Mouse (Mus musculus) embryonic facial prominence, embryonic 15.5 days (tissue): ENCODE results near the gene Rusc2. TPM values are rescaled to one million over a fixed set of nuclear protein-coding genes. Genes with fewer than 3 reads are reported as not detected.

ENCODE experiments used
- ATAC-seq: fragments of 200-750 bp; cut with Nextera tagmentation; 2 replicates; pipeline ENCODE4 v1.8.0; 2017; ENCODE audit warnings: low read depth, moderate TSS enrichment; ENCODE audit not compliant: insufficient number of reproducible peaks, low FRiP score, low TSS enrichment
- H3K27ac ChIP-seq: fragments of 300-500 bp; sonication (generic); replicated peaks from 2 replicates; pipeline ENCODE4 v1.5.1; 2015; ENCODE audit warnings: mild to moderate bottlenecking, inconsistent platforms
- H3K27me3 ChIP-seq: fragments of 300-500 bp; sonication (generic); 2 replicates; pipeline ENCODE4 v1.6.1; 2015; ENCODE audit warnings: inconsistent platforms
- H3K36me3 ChIP-seq: fragments of 300-500 bp; sonication (generic); 2 replicates; pipeline ENCODE4 v1.6.1; 2015; ENCODE audit warnings: mild to moderate bottlenecking, inconsistent platforms
- H3K4me1 ChIP-seq: fragments of 300-500 bp; sonication (generic); 2 replicates; pipeline ENCODE4 v1.6.1; 2015; ENCODE audit warnings: inconsistent platforms
- H3K4me2 ChIP-seq: fragments of 300-500 bp; sonication (generic); replicated peaks from 2 replicates; pipeline ENCODE4 v1.6.1; 2015; ENCODE audit warnings: mild to moderate bottlenecking, inconsistent platforms
- H3K4me3 ChIP-seq: fragments of 300-500 bp; sonication (generic); replicated peaks from 2 replicates; pipeline ENCODE4 v1.5.1; 2015; ENCODE audit warnings: mild to moderate bottlenecking, inconsistent platforms
- H3K9ac ChIP-seq: fragments of 300-500 bp; sonication (generic); 2 replicates; pipeline ENCODE4 v1.6.1; 2015; ENCODE audit warnings: inconsistent platforms
- H3K9me3 ChIP-seq: fragments of 300-500 bp; sonication (generic); replicated peaks from 2 replicates; pipeline ENCODE4 v1.6.1; 2016; ENCODE audit warnings: inconsistent platforms
- WGBS: fragments of 180-500 bp; shearing (Covaris S2); methylation state at CpG from one replicate; pipeline ENCODE4 v1.1.7; 2015; 5-methylcytosine and 5-hydroxymethylcytosine counted together
- polyA plus RNA-seq: library from polyadenylated mRNA; unstranded; fragments of >200 nt; fragmentation: Nextera tagmentation; extraction: Ambion mirVana; gene quantifications from 2 replicates; pipeline ENCODE4 v1.2.1, GENCODE M21; 2015

Gene Rusc2
- polyA plus RNA-seq, 1 experiment from 2014 or later: 18.2 TPM

DNA sequence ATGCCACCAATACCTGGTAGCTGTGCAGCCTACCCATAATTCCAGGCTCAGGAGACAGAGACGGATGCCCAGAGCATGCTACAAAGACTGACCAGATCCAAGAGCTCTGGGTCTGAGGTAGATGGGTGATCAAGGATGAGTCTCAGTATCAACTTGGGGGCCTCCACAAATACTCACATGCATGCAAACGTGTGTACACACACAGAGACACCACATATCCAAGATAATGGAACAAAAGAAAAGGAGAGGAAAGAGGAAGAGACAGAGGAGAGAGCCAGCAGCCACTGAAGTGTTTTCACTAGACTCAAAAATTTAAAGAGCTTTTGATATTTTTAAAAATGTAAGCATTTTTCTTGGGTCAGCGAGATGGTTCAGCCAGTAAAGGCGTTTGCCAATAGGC, 36.7 kb downstream of the Rusc2 start:
- no peak for ATAC-seq
- 60% methylated on average over 4 of the region's 4 CpGs for WGBS
- Histone ChIP-seq H3K9ac (no peak overlapping the region), H3K4me1 (peaks cover 13% of the 10 kb centered on the region), H3K36me3 (peaks cover 56% of the 10 kb centered on the region), H3K9me3 (no peaks in the 10 kb centered on the region), H3K4me3 (no peak overlapping the region), H3K4me2 (no peak overlapping the region), H3K27ac (no peak overlapping the region), H3K27me3 (no peaks in the 10 kb centered on the region)

DNA sequence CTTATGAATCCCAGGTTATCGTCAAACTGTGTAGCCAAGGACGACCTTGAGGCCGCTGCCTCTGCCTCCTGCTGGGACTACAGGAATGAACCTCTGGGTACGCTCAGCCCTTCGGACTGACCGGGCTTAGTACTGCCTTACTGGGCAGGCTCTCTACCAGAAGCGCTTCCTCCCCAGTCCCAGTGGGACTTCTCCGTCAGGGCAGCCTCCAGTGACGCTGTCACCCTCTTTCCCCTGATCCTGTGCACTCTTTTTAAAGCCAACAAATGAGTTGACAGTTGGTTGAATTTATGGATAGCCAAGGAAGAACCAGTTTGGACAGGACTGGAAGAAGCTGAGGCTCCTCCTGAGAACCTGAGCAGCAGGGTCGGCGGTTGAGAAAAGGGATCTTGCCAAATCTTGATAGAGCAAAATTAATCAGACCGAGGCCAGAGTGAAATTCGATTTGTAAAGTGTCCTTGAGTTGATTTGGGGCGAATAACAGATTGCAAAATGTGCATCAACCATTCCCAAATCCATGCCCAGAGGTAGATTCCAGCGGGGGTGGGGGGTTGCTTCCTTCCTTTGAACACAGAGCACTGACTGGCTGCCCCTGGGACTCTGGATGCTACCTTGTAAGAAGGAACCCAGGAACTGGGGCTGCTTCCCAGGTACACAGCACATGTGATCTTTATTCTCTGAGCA, 37.3 kb downstream of the Rusc2 start:
- H3K9ac ChIP-seq: no peak overlapping the region
- H3K9me3 ChIP-seq: no peaks in the 10 kb centered on the region
- H3K4me3 ChIP-seq: no peak overlapping the region
- 0 out of 2 replicates have a peak overlapping the region, but pooled peaks have one; percentile 30 for H3K27ac ChIP-seq
- H3K4me1 ChIP-seq: peaks cover 13% of the 10 kb centered on the region
- H3K27me3 ChIP-seq: peaks cover 4% of the 10 kb centered on the region; the same call in 1 of the 2 replicates
- no peak overlapping the region for H3K4me2 ChIP-seq
- H3K36me3 ChIP-seq: peaks cover 61% of the 10 kb centered on the region
- WGBS: 50% methylated on average over 15 of the region's 15 CpGs
- no peak for ATAC-seq

DNA sequence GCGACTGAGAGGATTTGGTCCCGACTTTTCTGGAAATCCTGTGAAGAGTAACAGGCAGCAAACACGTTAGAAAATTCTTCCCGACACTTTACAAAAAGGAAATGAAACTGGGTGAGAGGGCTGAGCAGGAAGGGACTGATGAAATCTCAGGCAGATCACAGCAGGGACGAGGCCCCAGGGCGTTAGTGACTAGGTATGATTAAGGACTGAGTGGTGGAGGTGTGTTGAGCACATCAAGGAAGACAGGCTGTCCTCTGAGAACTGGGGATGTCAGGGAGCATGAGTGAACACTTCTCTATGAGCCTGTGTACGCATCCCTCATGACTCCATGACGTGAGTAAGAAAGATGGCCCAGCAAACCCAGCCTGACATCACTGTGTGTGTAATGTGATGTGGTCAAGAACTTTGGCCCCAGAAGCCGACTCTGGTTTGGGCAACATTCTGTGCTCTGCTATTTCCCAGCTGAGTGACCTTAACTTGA, 38.1 kb downstream of the Rusc2 start:
- Histone ChIP-seq H3K4me1 (peaks cover 13% of the 10 kb centered on the region), H3K4me2 (no peak overlapping the region), H3K27ac (0 out of 2 replicates have a peak overlapping the region, but pooled peaks have one; percentile 9), H3K4me3 (no peak overlapping the region), H3K36me3 (peaks cover 62% of the 10 kb centered on the region), H3K9me3 (no peaks in the 10 kb centered on the region), H3K9ac (no peak overlapping the region), H3K27me3 (peaks cover 5% of the 10 kb centered on the region; the same call in 1 of the 2 replicates)
- 57% methylated on average over 9 of the region's 9 CpGs for WGBS
- no peak for ATAC-seq

DNA sequence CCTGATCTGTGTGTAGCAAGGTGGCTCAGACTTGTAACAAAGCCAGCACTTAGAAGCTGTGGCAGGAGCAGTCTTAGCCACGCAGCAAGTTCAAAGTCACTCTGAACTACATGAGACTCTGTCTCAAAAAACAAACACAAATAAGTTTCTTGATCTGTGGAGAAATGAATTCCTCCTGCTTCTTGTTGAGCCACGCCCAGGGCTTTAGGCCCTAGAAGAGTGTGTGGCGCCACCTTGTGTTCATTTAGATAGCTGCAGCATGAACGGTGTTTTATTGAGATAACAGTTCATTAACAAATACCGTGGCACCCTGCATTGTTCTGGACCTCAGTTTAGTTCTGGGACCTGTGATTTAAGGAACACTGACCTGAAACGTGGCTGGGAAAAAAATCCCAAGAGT, 38.5 kb downstream of the Rusc2 start:
- H3K27me3 ChIP-seq: peaks cover 10% of the 10 kb centered on the region; the same call in 1 of the 2 replicates
- no peak overlapping the region for H3K9ac ChIP-seq
- no peak overlapping the region for H3K4me3 ChIP-seq
- H3K9me3 ChIP-seq: no peaks in the 10 kb centered on the region
- H3K4me1 ChIP-seq: peaks cover 15% of the 10 kb centered on the region
- H3K27ac ChIP-seq: 0 out of 2 replicates have a peak overlapping the region, but pooled peaks have one; percentile 9
- H3K4me2 ChIP-seq: no peak overlapping the region
- peaks cover 62% of the 10 kb centered on the region for H3K36me3 ChIP-seq
- ATAC-seq: no peak
- WGBS: 6% methylated on average over 6 of the region's 6 CpGs

DNA sequence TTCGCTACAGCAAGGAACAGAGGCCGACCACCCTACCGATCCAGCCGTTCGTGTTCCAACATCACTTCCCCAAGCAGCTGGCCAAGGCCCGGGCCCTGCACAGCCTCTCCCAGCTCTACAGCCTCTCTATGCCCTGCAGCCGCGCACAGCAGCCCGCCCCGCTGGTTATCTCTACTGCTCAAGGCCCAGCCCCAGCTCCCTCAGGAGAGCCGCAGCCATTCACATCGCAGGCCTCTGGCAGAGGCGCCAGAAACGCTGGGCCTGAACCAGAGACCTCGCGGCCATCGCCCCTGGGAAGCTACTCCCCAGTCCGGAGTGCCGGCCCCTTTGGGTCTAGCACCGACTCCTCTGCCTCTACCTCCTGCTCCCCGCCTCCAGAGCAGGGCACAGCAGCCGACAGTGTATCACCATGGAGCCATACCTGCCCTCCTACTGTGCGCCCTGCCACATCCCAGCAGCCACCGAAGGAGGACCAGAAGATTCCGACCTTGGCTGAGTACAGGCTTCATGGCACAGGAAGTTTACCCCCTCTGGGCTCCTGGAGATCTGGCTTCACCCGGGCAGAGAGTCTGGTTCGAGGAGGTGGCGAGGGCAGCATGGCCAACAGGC, 40.0 kb downstream of the Rusc2 start:
- Histone ChIP-seq H3K9me3 (no peaks in the 10 kb centered on the region), H3K27me3 (peaks cover 24% of the 10 kb centered on the region), H3K4me1 (peaks cover 21% of the 10 kb centered on the region), H3K27ac (no peak overlapping the region), H3K9ac (no peak overlapping the region), H3K4me3 (no peak overlapping the region), H3K4me2 (no peak overlapping the region), H3K36me3 (peaks cover 62% of the 10 kb centered on the region)
- WGBS: 79% methylated on average over 28 of the region's 28 CpGs
- ATAC-seq: 0 out of 2 replicates have a peak, but pooled peaks have one; percentile 5

DNA sequence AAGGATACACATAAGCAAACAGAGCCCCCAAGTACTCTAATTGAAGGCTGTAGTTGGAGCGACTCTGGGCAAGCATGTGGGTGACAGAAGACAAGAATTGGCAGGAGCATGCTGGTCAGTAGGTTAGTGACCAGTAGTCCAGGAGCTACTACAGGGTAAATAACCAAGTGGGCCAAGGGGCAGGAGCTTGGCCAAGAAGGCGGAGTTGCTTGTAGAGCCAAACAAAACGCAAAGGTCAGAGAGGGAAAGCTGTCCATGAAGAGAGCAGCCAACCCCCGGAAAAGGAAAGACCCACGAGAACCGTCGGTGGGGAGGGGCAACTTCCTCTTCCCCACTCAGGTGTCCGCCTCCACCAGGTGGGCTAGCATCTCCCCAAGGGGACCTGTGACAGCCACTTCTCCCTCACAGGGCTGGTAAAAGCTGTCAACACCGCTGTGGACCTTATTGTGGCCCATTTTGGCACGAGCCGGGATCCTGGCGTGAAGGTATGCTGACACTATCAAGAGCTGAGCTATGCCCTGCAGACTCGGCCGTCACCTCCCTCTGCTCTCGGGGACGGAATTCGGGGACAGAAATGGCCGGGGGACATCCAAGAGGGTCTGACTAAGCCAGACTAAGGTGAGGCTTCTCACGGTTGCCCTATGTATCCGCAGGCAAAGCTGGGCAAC, 41.6 kb downstream of the Rusc2 start:
- ATAC-seq: no peak
- H3K4me1 ChIP-seq: peaks cover 35% of the 10 kb centered on the region
- 88% methylated on average over 20 of the region's 20 CpGs for WGBS
- H3K27ac ChIP-seq: no peak overlapping the region
- H3K27me3 ChIP-seq: peaks cover 40% of the 10 kb centered on the region
- H3K9ac ChIP-seq: no peak overlapping the region
- H3K4me2 ChIP-seq: no peak overlapping the region
- no peak overlapping the region for H3K4me3 ChIP-seq
- H3K9me3 ChIP-seq: no peaks in the 10 kb centered on the region
- peaks cover 56% of the 10 kb centered on the region for H3K36me3 ChIP-seq

DNA sequence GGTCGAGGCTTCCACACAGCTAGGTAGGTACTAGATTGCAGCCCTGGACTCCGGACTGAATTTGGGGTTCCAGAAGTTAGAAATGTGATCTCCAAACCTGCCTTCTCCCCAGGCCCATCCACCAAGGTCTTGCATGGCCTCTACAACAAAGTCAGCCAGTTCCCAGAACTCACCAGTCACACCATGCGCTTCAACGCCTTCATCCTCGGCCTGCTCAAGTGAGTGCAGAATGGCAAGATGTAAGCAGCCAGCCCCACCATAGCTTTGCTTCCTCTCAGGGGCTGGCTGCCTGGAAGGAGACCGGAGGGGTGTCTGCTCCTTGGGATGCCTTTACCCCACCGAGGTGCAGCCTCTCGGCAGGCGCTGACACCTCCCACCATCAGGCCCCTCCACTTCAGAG, 42.3 kb downstream of the Rusc2 start:
- Histone ChIP-seq H3K4me1 (peaks cover 38% of the 10 kb centered on the region), H3K4me2 (no peak overlapping the region), H3K27me3 (peaks cover 45% of the 10 kb centered on the region), H3K9ac (no peak overlapping the region), H3K27ac (no peak overlapping the region), H3K4me3 (no peak overlapping the region), H3K36me3 (peaks cover 56% of the 10 kb centered on the region), H3K9me3 (no peaks in the 10 kb centered on the region)
- no peak for ATAC-seq
- WGBS: 86% methylated on average over 9 of the region's 9 CpGs

DNA sequence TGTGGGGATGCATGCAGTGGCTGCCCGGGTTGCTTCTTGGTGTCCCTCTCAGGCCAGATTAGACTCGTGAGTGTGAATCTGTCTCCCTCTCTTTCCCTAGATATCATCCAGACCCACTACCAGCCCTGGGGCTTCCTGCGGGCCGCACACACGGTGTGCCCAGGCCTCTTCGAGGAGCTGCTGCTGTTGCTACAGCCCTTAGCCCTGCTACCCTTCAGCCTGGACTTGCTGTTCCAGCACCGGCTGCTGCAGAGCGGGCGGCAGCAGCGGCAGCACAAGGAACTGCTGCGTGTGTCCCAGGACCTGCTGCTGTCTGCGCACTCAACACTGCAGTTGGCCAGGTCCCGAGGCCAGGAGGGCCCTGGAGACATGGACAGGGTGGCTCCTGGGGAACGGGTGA, 43.4 kb downstream of the Rusc2 start:
- H3K27me3 ChIP-seq: peaks cover 45% of the 10 kb centered on the region
- 34% methylated on average over 14 of the region's 14 CpGs for WGBS
- peaks cover 56% of the 10 kb centered on the region for H3K36me3 ChIP-seq
- no peak overlapping the region for H3K27ac ChIP-seq
- peak overlapping the region; percentile 36 for H3K4me2 ChIP-seq
- no peak overlapping the region for H3K9ac ChIP-seq
- peak overlapping the region; percentile 16; the same call in 1 of the 2 replicates for H3K4me3 ChIP-seq
- no peak for ATAC-seq
- H3K4me1 ChIP-seq: peaks cover 29% of the 10 kb centered on the region
- H3K9me3 ChIP-seq: no peaks in the 10 kb centered on the region

DNA sequence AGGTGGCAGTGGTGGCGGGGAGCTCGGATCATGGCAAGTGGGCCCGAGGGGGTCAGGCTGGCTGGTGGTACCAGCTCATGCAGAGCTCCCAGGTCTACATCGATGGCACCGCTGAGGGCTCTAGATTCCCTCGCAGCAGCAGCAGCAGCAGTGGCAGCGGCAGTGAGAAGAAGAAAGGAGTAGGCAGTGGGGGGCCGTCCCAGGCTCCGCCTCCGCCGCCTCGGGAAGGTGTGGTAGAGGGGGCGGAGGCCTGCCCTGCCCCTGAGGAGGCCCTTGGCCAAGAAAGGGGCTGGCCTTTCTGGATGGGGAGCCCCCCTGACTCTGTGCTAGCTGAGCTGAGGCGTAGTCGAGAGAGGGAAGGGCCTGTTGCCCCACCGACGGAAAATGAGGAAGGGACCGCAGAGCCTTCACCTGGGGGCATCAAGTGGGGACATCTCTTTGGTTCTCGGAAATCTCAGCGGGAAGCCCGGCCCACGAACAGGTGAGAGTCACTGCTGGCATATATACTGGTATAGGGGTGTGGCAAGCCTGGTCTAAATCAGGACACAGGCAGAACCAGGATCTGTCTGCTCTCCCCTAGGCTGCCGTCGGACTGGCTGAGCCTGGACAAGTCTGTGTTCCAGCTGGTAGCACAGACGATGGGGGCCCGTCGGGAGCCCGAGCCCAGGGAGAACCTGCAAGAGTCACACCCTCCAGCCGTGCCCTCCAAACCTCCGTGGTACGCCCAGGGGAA, 44.0 kb downstream of the Rusc2 start:
- Histone ChIP-seq H3K9me3 (no peaks in the 10 kb centered on the region), H3K4me3 (peak overlapping the region; percentile 16; the same call in 1 of the 2 replicates), H3K27me3 (peaks cover 45% of the 10 kb centered on the region), H3K4me2 (peak overlapping the region; percentile 36), H3K9ac (no peak overlapping the region), H3K36me3 (peaks cover 56% of the 10 kb centered on the region), H3K27ac (no peak overlapping the region), H3K4me1 (peaks cover 27% of the 10 kb centered on the region)
- peak; percentile 44; the same call in 1 of the 2 replicates for ATAC-seq
- WGBS: 29% methylated on average over 31 of the region's 31 CpGs

DNA sequence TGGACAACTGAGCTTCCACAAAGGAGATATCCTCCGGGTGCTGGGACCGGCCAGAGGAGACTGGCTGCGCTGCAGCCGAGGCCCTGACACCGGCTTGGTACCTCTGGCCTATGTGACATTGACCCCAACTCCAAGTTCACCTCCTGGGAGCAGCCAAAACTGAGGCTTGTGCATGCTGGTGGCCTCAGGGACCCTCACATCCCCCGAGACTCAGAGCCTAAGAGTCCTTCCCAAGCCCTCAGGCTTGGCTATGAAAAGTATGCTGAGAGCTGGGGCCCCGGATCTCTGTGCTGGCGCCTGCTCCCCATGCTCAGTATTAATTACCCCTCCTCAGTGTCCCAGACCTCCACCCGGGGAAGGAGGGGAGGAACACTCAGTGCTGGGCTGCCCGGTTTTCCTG, 44.7 kb downstream of the Rusc2 start:
- Histone ChIP-seq H3K27me3 (peaks cover 45% of the 10 kb centered on the region), H3K36me3 (peaks cover 52% of the 10 kb centered on the region)
- ATAC-seq: no peak

More for the DNA sequence above, 44.7 kb downstream of the Rusc2 start:
- 52% methylated on average over 10 of the region's 10 CpGs for WGBS
- Histone ChIP-seq H3K4me2 (no peak overlapping the region), H3K4me1 (peaks cover 27% of the 10 kb centered on the region), H3K4me3 (no peak overlapping the region), H3K9ac (no peak overlapping the region), H3K9me3 (no peaks in the 10 kb centered on the region), H3K27ac (no peak overlapping the region)
